Mouse (Mus musculus) spleen, postnatal 14 days (tissue): Measurements from ENCODE around the gene Alk.
"Not testable (repeated sequence)": the region's sequence is repeated elsewhere in the genome, so short reads cannot be mapped to it uniquely, and the experiment has no call there.

Source experiments
- DNase-seq, 2 experiments: peaks; one replicate each; pipeline ENCODE4 v3.0.0; 2021 to 2022; ENCODE audit warnings: low spot score in 2 of 2

The Alk gene

DNA sequence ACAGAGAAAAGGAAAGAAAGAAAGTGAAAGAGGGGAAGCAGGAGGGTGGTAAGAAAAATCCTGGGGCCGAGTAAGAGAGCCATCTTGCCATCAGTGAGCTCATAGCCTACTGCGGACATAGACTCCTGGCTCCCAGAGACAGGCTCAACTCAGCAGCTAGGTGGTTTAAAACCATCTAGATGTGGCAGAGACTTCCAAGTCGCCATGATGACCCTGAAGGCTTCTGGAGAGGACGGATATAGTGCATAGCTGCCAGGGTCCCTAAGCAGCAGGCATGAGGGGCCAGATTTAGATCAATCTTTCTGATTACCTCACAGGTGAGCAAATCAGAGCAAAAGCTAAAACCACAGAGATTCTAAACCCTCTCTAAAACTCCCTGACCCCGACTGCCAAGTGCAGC, 76.9 kb downstream of the Alk start:
- no peak for DNase-seq

DNA sequence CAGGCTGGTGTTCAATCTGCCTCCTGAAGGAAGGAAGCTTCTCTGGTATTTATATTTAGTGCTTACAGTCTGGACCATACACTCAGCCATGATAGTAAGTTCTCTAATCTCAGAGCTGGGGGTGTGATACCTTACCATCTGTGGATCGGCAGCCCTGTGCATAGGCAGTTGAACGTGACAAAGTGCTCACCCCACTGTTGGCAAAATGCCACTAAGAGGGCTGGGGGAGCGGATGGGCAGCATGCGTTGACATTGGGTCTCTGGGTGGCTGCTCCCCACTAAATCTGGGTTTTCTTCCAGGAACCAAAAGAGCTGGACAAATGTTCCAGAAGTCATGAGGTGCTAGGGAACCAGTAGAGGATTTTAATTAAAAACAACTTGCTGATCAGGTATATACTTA, 78.1 kb downstream of the Alk start:
- DNase-seq: no peak

DNA sequence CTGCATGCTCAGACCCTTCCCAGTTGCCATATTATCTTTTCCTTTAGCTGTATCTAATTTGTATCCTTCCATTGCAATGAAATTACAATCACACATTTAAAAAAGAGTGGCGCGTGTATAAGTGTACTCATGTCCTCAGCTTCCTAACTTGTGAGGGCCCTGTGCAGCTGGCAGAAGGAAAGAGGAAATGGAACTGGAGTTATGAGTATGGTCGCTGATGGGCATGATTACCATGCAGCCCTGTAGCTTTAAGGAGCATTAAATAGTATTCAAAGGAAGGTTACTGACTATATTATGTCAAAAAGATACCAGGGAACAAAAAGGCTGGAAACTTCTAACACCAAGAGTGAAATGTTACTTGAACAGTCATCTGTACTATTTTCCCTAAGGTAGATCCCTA, 79.6 kb downstream of the Alk start:
- DNase-seq: no peak

DNA sequence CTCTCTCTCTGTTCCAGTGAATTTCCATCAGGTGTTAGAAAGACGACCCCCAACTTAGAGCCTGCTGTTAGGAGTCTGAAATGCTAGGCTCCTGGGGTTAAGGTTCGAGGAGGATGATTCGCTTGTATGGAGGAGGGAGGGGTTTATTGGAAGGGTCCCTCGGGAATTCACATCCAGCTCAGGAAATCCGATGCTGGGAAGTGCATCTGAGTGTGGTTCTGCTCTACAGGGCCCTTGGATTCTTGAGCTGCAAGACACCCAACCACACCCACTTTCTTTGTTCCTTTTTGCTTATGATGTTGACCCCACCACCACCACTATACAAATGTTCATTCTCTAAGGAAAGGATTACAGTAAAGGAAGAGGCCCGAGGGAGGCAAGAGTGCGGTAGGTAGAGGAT, 81.4 kb downstream of the Alk start:
- no peak for DNase-seq

DNA sequence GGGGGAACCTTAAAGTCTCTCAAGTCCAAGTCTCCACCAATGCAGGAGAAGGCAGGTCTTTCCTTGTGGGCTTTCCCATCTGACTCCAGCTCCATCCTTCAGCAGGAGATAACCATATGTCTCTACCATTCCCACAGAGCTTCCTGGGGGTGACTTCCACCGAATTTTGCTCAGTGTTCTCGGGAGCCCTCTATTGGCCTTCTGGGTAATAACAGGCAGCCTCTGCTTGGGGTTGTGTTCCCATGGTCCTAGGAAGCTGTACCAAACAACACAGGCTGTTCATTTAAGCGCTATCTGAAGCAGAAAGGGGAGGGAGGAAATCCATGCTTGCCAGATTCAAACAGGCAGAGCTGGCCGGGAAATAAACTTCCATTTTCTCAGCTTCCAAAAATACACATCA, 82.0 kb downstream of the Alk start:
- no peak for DNase-seq

DNA sequence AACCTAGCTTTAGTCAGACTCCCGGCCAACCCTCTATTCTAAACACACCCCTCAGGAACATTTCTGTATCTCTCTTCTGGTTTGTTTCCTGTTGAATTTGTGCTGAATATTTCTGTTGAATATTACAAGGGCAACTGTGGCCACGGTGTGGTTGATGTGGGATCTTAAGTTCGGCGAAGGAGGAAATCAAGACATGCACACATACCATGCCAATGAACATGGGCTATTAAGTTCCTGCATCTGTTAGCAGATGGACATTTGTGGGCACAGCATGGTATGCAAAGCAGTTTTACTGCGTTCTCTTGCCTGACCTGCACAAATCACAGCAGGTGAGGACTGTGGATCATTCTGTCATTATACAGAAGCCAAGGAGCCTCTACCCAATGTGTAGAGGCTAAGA, 83.1 kb downstream of the Alk start:
- DNase-seq: no peak

DNA sequence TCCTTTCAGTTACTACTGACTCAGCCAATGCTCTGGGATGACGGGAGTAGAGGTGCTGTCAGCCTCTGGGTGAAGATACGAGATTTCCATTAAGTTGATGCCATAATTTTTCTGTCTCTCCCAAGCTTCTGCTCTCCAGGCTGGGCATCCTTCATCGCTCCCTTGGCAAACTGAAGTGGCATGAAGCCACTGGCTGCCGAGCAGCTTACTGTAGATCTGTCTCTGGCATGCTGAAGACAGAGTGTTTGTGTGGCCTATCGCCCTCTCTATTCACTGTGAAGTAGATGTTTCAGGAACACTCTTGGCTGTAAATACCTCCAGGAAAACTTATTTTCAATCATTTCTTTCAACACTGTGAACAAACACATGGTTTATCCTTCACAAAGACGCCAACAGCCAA, 93.7 kb downstream of the Alk start:
- DNase-seq: no peak

DNA sequence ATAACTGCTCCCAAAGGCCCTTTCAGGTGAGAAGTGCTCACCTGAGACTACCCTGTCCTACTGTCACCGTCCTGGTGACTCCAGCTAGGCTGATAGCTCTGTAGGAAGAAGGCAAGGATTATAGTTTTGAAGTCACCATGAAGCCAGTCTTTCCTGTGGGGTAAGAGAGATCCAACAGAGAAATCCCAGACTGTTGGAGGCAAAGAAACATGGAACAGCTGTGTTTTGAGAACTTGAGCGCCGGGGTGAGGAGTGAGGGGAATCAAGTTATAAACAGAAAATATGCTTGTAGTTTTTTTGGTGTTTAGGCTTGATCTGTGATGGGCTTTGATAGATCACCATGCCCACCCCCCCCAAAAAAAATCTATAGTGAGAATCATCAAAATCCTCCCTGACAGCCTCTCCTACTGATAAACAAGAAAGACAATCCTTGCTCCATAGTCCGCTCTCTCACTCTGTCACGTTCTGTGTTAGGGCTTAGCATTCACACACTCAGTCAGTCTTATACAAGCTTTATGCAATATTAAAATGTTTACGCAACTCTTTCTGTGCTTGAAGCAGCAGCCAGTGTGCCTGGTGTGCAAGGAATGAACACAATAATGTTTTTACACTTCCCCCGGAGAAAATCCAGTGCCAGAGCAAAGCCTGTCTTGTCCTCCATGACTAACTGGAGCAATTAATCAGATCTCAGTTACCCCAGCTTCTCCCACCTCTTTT, 95.6 kb downstream of the Alk start:
- no peak for DNase-seq

DNA sequence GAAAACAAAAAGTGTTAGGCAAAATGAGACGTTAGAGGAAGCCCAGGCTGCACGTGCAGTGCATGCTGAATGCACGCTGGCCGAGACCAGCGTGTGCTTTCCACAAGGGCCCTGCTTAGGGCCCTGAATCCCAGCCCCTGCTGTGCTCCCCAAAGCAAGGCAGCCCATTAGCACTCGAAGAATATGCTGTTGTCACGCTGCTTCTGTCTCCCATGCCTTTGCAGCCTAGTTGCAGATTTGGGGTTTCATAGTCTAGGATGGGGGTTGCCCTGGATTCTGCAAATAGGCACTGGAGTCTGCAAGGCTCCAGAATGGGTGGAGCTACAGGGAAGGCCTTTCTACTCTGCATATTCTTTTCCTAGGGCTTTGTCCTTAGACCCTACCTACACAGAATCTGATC, 99.2 kb downstream of the Alk start:
- no peak for DNase-seq

DNA sequence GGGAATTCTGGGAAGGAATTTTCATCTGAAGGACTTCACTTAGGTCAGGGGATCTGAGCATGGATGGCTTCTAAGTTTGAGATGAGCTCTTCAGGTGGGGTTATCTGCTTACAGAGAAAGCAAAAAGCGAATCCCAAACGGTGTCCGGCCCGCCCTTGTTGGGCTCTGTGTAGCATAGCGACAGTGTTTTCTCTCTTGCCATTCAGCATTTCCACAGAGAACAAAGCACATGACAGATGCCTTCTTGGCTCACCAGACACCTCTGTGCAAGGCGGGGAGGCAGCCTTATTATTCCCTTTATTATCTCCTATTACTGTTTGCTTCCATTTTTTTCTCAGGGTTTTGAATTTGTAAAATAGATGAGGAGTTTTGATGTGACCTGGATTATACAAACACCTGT, 99.8 kb downstream of the Alk start:
- DNase-seq: no peak

DNA sequence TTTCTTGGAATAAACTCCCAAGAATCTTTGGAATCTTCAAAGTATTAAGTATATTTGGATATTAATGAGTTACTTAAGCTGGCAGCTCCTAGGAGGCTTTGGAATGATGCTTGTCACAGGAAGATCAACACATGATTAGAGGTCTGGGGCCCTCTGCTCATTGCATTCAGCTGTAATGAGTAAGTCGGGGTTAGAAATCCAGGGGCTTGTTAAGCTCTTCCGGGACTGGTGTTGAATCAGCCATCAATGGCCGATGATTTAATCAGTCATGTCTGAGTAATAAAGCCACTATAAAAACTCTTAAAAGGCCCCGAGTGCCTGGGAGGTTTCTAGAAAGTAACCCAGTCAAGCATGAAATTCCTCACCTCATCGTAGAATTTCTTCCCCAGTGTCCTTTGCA, 109.0 kb downstream of the Alk start:
- no peak for DNase-seq

DNA sequence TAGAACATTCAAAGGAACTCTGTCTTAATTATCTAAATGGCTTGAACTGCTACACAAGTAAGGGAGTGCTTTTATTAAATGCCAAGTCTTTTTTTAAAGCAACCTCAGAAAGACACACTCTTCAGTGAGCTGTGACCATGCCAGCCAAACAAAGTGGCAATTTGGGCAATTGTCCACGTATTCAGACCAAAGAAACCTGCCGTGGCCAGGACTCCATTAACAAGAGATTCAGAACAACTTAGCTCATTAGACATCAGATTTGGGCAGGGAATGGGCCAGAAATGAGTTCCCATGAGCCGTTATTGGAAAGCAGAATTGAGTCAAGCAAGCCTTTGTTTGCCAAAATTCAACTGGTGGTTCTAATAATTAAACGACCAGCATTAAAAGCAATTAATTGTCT, 118.8 kb downstream of the Alk start:
- DNase-seq: no peak

DNA sequence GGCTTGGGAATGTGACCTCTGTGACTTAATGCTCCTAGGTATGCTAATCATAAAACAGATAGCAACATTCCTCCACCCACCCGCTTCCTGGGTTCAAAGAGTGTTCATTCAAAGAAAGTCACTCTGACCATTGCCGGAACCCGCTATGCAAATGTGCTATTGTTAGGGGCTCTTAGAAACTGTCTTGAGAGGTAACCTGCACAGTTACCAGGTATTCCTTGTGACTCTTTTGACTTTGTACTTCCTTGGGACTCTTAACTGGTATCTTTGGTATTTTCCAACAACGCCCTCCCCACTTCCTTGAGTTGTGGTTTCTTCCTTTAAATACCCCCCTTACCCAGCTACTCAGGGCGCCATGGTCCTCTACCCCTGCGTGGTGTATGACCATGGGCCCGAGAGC, 125.2 kb downstream of the Alk start:
- DNase-seq: not testable (repeated sequence)

DNA sequence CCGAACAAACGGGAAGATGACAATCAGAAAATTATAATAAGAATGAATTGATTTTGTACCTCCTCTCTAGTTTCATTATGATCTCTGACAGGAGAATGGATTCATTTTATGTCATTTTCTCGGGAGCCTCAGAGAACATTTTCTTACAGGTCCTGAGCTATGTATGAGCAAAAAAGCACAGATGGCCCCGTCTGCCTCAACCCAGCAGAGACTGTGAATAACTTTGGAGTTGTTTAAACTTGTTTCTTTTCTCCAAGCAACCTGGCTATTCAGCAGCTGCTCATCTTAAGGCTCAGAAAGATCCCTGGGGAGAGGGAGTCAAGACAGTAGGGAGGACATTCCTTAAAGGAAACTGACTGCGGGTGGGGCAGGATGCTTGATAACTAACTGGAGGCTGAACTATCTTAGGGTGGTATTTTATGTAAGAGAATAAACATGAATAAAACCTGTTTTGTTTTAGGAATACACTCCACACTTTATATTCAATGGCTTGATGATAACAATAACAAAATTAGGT, 126.5 kb downstream of the Alk start:
- DNase-seq: no peak

DNA sequence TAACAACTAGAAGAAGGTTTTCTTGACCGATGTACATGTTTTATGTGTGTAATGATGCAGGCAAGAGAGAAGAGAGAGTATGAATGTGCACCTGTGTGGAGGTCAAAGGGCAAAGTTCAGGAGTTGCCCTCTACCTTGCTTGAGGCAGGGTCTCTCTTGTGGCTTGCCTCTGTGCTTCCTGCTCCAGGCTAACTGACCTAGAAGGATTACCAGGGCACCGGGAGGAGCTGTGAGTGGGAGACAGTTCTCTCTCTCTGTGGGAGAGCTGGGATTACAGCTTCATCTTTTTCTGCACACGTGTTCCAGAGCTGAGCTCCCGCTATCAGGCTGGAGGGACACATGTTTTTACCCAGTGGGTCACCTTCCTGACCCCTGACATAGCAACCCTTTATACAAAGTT, 127.5 kb downstream of the Alk start:
- no peak for DNase-seq

DNA sequence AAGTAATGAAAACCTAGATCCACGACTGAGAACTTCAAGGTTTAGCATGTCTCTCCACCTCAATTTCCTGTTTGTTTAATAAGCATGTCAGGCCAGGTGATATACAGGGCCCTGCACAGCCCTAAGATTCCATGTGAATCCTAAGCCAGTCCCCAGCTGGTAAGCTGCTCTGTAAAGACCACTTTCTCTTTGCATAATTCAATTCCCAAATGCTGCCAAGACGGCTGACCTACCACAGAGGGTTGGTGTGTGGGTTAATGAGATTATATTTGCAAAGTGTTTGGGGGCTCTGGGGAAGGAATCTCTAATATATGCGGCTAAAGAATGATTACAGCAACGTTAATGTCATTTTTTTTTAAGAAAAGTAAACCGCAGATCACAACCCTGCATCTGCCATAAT, 130.3 kb downstream of the Alk start:
- no peak for DNase-seq

DNA sequence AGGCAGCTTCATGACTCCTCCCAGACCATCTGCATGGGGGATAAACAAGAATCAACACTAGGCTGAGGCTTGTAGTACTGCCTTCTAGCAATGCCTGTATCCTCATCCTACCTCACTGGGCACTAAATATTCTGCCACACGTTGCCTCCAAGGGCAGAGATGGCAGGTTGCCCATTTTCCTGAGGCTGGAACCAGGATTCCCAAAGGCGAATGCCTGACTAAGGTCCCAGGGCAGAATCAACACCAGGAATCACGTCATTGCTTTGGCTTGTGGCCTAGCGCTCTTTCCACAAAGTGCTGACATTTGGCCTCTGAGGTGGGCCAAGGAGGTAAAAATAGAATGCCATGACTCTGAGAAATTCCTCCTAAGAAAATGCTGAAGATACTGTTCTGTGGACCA, 155.9 kb downstream of the Alk start:
- no peak for DNase-seq

DNA sequence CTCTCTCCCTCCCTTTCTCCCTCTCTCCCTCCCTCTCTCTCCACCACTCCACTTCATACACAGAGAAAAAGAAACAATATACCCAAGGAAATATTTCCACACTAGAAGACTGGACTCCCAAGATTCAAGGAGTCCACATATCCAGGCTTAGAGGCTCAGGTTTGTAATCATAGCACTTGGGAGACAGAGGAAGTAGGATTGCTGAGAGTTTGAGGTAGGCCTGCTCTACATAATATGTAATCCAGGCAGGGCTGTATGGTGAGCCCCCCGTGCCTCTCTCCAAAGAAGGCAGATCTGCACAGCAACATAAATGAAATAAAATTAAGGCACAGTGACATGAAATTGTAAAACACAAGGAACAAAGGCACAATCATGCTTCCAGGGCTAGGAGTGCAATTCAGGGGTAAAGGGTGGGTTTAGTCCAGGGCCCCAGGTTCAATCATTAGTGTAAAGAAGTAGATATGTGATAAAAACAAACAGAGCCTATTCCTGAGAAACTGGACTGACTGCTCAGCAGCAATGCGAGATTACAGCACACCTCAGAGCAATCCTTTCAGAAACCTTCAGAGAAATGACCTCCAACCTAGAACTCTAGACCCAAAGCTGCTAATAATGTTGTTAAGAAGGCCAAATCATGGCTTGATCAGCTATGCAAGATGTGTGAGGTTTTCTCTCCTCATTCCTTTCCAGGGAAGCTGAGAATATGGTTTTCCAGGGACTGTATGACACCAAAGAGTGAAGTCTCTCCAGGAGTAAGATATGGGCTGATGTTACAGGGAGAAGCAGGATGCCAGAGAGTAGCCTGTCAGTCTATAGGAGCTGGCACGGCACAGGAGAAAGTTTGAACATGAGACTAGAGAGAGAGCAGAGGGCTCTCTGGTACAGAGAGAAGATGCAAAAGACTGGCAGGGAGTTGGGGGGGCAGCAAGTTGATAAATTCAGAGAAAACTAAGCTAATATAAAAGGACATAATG, 158.9 kb downstream of the Alk start:
- DNase-seq: no peak

DNA sequence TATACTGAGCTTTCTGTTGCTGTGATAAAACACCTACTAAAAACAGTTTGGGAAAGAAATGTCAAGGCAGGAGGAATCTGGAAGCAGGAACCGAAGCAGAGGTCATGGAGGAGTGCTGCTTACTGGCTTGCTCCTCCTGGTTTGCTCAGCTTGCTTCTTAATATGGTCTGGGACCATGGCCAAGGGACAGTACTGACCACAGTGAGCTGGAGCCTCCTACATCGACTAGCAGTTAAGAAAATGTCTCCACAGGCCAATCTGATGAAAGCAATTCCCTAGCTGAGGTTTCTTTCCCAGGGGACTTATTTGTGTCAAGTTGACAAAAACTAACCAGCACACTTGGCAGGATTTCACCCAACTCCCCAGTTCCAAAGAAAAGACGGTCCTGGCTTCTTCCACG, 187.0 kb downstream of the Alk start:
- no peak for DNase-seq

DNA sequence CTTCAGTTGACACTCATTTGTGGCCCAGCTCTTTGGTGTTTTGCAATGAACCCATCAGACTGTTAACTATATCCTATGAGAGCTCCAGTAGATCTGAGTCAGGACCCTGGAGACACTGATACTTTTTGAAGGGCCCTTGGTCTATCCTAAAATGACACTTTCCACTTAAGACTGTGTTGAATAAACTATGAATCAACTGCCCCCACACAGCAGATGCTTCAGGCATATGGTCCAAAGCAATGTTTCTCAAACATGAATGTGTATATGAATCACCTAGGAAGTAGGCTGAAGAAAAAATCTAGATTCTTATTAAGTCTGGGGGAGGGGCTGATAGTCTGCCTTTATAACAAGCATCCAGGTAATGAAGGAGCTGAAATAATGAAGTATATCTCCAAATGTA, 189.8 kb downstream of the Alk start:
- no peak for DNase-seq

DNA sequence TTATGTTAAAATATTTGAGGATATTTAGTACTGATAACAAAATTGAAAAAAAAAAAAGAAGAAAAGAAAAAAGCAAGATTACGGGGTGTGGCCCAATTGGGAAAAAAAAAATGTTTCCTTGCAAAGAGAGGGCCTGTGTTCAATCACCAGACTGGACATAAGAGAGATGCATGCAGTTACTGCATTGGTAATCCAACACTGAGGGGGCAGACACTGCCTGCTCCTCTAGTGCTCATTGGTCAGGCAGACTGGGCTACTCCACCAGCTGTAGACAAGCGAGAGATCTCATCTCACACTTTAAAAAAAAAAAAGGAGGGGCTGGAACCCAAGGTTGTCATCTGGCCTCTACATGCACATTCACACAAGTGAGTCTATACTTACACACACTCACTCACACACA, 199.6 kb downstream of the Alk start:
- no peak for DNase-seq

DNA sequence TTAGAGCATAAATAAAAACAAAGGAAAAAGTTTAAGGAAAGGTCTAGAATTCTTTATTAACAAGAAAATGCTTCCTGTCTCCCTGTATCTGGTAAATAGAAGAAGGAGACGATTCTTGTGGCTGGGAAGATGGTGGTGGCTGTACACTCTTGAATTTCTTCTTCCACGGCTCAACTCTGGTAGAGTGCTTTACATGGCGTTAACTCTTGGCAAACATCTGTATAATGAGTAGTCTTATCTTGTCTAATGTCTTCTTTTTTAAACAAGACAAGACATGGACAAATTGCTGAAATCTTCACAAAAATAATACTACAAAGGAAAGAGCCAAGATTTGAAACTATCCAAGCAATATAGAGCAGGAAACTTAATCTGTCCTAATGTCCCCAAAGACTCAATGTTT, 202.6 kb downstream of the Alk start:
- no peak for DNase-seq

DNA sequence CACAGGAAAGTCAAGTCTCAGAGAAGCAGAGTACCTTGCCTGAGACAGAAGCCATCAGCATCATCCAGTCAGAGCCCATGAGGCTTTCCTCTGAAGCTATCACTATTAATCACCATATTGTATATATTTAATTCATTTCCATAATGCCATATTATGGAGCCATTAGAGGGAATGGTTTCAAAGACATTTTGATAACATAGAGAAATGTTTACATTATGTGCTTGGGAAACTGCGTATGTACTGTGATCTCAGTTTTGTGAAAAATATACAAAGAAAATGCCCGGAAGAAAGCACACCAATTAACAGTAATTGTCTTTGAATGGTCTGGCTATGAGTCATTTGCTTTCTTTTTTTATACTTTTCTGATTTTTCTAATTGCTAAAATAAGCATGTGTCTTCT, 203.1 kb downstream of the Alk start:
- DNase-seq: no peak
